Mouse (Mus musculus) T-cell, adult 2 months (primary cell): ENCODE results near the gene Ldlrad1.

ENCODE experiments used
- DNase-seq: peaks from one replicate; pipeline ENCODE4 v3.0.0; 2022; ENCODE audit warnings: low spot score

The Ldlrad1 gene

GRCm38 (mm10) chr4:107260001-107260400 lies 51.0 kb downstream of the Ldlrad1 start:
- peak; percentile 82 for DNase-seq
